Mouse (Mus musculus): ENCODE results near the gene Prl3d1. TPM values are rescaled to one million over a fixed set of nuclear protein-coding genes. Genes with fewer than 3 reads are reported as not detected.
"Not testable (repeated sequence)": the region's sequence is repeated elsewhere in the genome, so short reads cannot be mapped to it uniquely, and the experiment has no call there.

Prl3d1 gene
- polyA plus RNA-seq (2014; fragmentation: Nextera tagmentation; extraction: Ambion mirVana): not detected in 2 replicates

- not testable (repeated sequence) for H3K36me3 ChIP-seq (ENCODE audit: control insufficient read depth, insufficient read depth, low read length); H3K9me3 ChIP-seq (ENCODE audit: control insufficient read depth, low read length); H3K4me2 ChIP-seq (ENCODE audit: low read length); H3K4me1 ChIP-seq (replicated peaks; ENCODE audit: control insufficient read depth, insufficient read depth, low read length); H3K27ac ChIP-seq (ENCODE audit: low read depth); H3K9ac ChIP-seq (ENCODE audit: low read length); ATAC-seq (replicated peaks; ENCODE audit: low FRiP score, low TSS enrichment, low read depth); DNase-seq (ENCODE audit: low spot score); H3K27me3 ChIP-seq (replicated peaks; ENCODE audit: control insufficient read depth, insufficient read depth, low read length); H3K4me3 ChIP-seq (ENCODE audit: low read depth, low read length)
- WGBS: 94% methylated on average over 5 of the region's 5 CpGs
These were observed at the start of gene Prl3d1 for GRCm38 (mm10) chr13:27093890-27094289. Gene Prl3d1 (plus strand): TSS chr13:27094190.

- WGBS: 91% methylated on average over 1 of the region's 1 CpGs
- no peak for DNase-seq (ENCODE audit: low spot score)
- no peaks in the 10 kb centered on the region for H3K36me3 ChIP-seq (ENCODE audit: control insufficient read depth, insufficient read depth, low read length)
- no peak within 1 kb of the TSS for H3K27ac ChIP-seq (ENCODE audit: low read depth)
- H3K4me2 ChIP-seq (ENCODE audit: low read length): no peak within 1 kb of the TSS
- H3K4me1 ChIP-seq (replicated peaks; ENCODE audit: control insufficient read depth, insufficient read depth, low read length): no peaks in the 10 kb centered on the region
- H3K27me3 ChIP-seq (replicated peaks; ENCODE audit: control insufficient read depth, insufficient read depth, low read length): no peaks in the 10 kb centered on the region
- H3K9me3 ChIP-seq (ENCODE audit: control insufficient read depth, low read length): no peaks in the 10 kb centered on the region
- H3K9ac ChIP-seq (ENCODE audit: low read length): no peak within 1 kb of the TSS
- no peak within 1 kb of the TSS for H3K4me3 ChIP-seq (ENCODE audit: low read depth, low read length)
- ATAC-seq (replicated peaks; ENCODE audit: low FRiP score, low TSS enrichment, low read depth): no peak
These were observed 36.7 kb upstream of the Prl3d1 start, which contains the start of gene Prl for GRCm38 (mm10) chr13:27057270-27057669. Gene Prl (plus strand): TSS chr13:27057570.

- Histone ChIP-seq H3K36me3 (ENCODE audit: control insufficient read depth, insufficient read depth, low read length) (no peaks in the 10 kb centered on the region), H3K4me3 (ENCODE audit: low read depth, low read length) (no peak overlapping the region), H3K9me3 (ENCODE audit: control insufficient read depth, low read length) (no peaks in the 10 kb centered on the region), H3K4me1 (replicated peaks; ENCODE audit: control insufficient read depth, insufficient read depth, low read length) (no peaks in the 10 kb centered on the region), H3K27ac (ENCODE audit: low read depth) (no peak overlapping the region), H3K27me3 (replicated peaks; ENCODE audit: control insufficient read depth, insufficient read depth, low read length) (no peaks in the 10 kb centered on the region), H3K4me2 (ENCODE audit: low read length) (no peak overlapping the region), H3K9ac (ENCODE audit: low read length) (no peak overlapping the region)
- no peak for ATAC-seq (replicated peaks; ENCODE audit: low FRiP score, low TSS enrichment, low read depth)
- 87% methylated on average over 7 of the region's 7 CpGs for WGBS
- no peak for DNase-seq (ENCODE audit: low spot score)
These were observed 34.8 kb upstream of the Prl3d1 start for GRCm38 (mm10) chr13:27059177-27059576.

GRCm38 (mm10) chr13:27121398-27121797 is 27.4 kb downstream of the Prl3d1 start, which contains the start of gene Prl3d2:
Gene Prl3d2 (plus strand): TSS chr13:27121698.
- H3K4me3 ChIP-seq (ENCODE audit: low read depth, low read length); H3K27me3 ChIP-seq (replicated peaks; ENCODE audit: control insufficient read depth, insufficient read depth, low read length); H3K36me3 ChIP-seq (ENCODE audit: control insufficient read depth, insufficient read depth, low read length); H3K9ac ChIP-seq (ENCODE audit: low read length); H3K27ac ChIP-seq (ENCODE audit: low read depth); H3K4me1 ChIP-seq (replicated peaks; ENCODE audit: control insufficient read depth, insufficient read depth, low read length); H3K4me2 ChIP-seq (ENCODE audit: low read length); DNase-seq (ENCODE audit: low spot score); ATAC-seq (replicated peaks; ENCODE audit: low FRiP score, low TSS enrichment, low read depth); H3K9me3 ChIP-seq (ENCODE audit: control insufficient read depth, low read length): not testable (repeated sequence)
- 84% methylated on average over 3 of the region's 4 CpGs for WGBS

GRCm38 (mm10) chr13:27148264-27148663 is 54.3 kb downstream of the Prl3d1 start:
- Histone ChIP-seq H3K4me3 (ENCODE audit: low read depth, low read length) (no peak overlapping the region), H3K9ac (ENCODE audit: low read length) (no peak overlapping the region), H3K36me3 (ENCODE audit: control insufficient read depth, insufficient read depth, low read length) (no peaks in the 10 kb centered on the region), H3K27ac (ENCODE audit: low read depth) (no peak overlapping the region), H3K4me2 (ENCODE audit: low read length) (no peak overlapping the region), H3K9me3 (ENCODE audit: control insufficient read depth, low read length) (no peaks in the 10 kb centered on the region), H3K4me1 (replicated peaks; ENCODE audit: control insufficient read depth, insufficient read depth, low read length) (no peaks in the 10 kb centered on the region), H3K27me3 (replicated peaks; ENCODE audit: control insufficient read depth, insufficient read depth, low read length) (no peaks in the 10 kb centered on the region)
- ATAC-seq (replicated peaks; ENCODE audit: low FRiP score, low TSS enrichment, low read depth) (no peak), DNase-seq (ENCODE audit: low spot score) (no peak)
- 48% methylated on average over 1 of the region's 1 CpGs for WGBS

Other genes starting within 250 kb of the Prl3d1 start
- gene Prl, start 36.6 kb upstream of the Prl3d1 start, polyA plus RNA-seq (2014; fragmentation: Nextera tagmentation; extraction: Ambion mirVana): not detected in 2 replicates
- not detected in 2 replicates for gene Prl3d2, start 27.5 kb downstream of the Prl3d1 start, polyA plus RNA-seq (2014; fragmentation: Nextera tagmentation; extraction: Ambion mirVana)
- gene Prl3d3, start 62.6 kb downstream of the Prl3d1 start, polyA plus RNA-seq (2014; fragmentation: Nextera tagmentation; extraction: Ambion mirVana): not detected in 2 replicates
- gene Prl3c1, start 102.5 kb downstream of the Prl3d1 start, polyA plus RNA-seq (2014; fragmentation: Nextera tagmentation; extraction: Ambion mirVana): not detected in 2 replicates
- gene Prl3b1, start 147.7 kb downstream of the Prl3d1 start, polyA plus RNA-seq (2014; fragmentation: Nextera tagmentation; extraction: Ambion mirVana): 0.20 TPM in 1 of 2 replicates, not detected in the other
- not detected in 2 replicates for gene Prl3a1, start 165.2 kb downstream of the Prl3d1 start, polyA plus RNA-seq (2014; fragmentation: Nextera tagmentation; extraction: Ambion mirVana)
- gene Prl6a1, start 218.4 kb downstream of the Prl3d1 start, polyA plus RNA-seq (2014; fragmentation: Nextera tagmentation; extraction: Ambion mirVana): not detected in 2 replicates